Comparison of ENCODE assay signal across 7 mouse cellular contexts in the genomic region with DNA sequence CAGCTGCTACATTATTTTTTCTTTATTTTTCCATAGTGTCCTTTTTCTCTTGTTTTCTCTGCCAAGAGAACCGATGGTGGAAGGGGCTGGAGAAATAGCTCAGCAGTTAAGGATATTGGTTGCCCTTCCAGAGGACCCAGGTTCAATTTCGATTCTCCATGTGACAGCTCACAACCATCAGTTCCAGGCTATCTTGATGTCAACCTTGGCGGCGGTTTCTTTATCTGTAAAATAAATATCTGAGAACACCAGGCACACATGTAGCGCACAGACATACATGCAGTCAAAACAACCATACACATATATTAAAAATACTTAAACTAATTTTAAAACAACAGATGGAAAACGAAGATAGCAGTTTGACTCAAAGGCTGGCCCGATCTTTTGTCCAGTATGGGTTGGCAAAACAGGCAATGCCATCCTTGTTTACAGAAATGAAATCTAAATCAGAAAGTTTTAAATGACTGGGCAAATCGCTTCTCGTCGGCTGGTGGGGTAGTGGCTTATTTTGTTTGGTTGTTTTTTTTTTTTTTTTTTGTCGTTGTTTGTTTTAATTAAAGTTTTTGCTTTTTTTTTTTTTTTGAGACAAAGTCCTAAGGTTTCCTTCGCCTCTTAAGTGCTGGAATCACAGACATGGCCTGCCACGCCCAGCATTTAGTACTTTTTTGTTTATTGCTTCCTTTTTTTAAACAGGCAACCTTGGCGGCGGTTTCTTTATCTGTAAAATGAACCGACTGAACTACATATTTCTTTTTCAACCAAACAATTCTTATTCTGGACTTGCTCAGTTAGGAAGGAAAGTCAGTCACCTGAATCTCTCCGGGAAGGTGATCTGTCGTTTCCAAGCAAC. TPM values are rescaled to one million over a fixed set of nuclear protein-coding genes. Genes with fewer than 3 reads are reported as not detected.
DNase-seq lines count a peak whose midpoint lies in the region; ATAC-seq and TF ChIP-seq lines count a peak whose summit lies in the region.

No protein-coding gene starts in this region.

- no peak for TF ChIP-seq POLR2A in thymus, adult 2 months (IDR thresholded peaks at IDR 0.05; ENCODE audit: control insufficient read depth, extremely low read depth, insufficient read depth, low read length, poor library complexity)

- H3K4me1 ChIP-seq in thymus, adult 2 months (replicated peaks; ENCODE audit: control insufficient read depth, insufficient read depth, low read length): peaks cover 13% of the 10 kb centered on the region; the same call in 1 of the 2 replicates
- H3K4me1 ChIP-seq in forebrain, embryonic 14.5 days (ENCODE audit: control insufficient read depth, insufficient read depth, low read length): 0 out of 2 replicates have a peak, but pooled peaks cover 3% of the 10 kb centered on the region
- peaks cover 23% of the 10 kb centered on the region for H3K4me1 ChIP-seq in liver, embryonic 15.5 days (replicated peaks)

- peak overlapping the region; percentile 95 for H3K4me3 ChIP-seq in thymus, adult 2 months (ENCODE audit: control insufficient read depth, insufficient read depth, low read length)
- H3K4me3 ChIP-seq in forebrain, embryonic 14.5 days (ENCODE audit: low read depth, low read length): peak overlapping the region; percentile 80
- H3K4me3 ChIP-seq in liver, embryonic 15.5 days (replicated peaks): peak overlapping the region; percentile 95

- no peaks in the 10 kb centered on the region for H3K27me3 ChIP-seq in thymus, adult 2 months (ENCODE audit: control insufficient read depth, insufficient read depth, low read length)
- H3K27me3 ChIP-seq in forebrain, embryonic 14.5 days (replicated peaks; ENCODE audit: control insufficient read depth, insufficient read depth, low read length): no peaks in the 10 kb centered on the region
- no peaks in the 10 kb centered on the region for H3K27me3 ChIP-seq in liver, embryonic 15.5 days

- H3K9ac ChIP-seq in forebrain, embryonic 14.5 days (ENCODE audit: low read length): peak overlapping the region; percentile 90
- H3K9ac ChIP-seq in liver, embryonic 15.5 days: peak overlapping the region; percentile 90

- ATAC-seq in forebrain, embryonic 14.5 days: no peak
- peak; percentile 32; the same call in 1 of the 2 replicates for ATAC-seq in liver, embryonic 15.5 days (ENCODE audit: insufficient read depth)

- no peaks in the 10 kb centered on the region for H3K9me3 ChIP-seq in forebrain, embryonic 14.5 days (replicated peaks; ENCODE audit: control insufficient read depth, low read length)
- H3K9me3 ChIP-seq in liver, embryonic 15.5 days (replicated peaks): no peaks in the 10 kb centered on the region

- no peak for TF ChIP-seq CTCF in thymus, adult 2 months (IDR thresholded peaks at IDR 0.05; ENCODE audit: borderline replicate concordance, control insufficient read depth, extremely low read depth, insufficient read depth, low read length, poor library complexity)

- H3K36me3 ChIP-seq in thymus, adult 2 months (ENCODE audit: control insufficient read depth, insufficient read depth, low read length): no peaks in the 10 kb centered on the region
- no peaks in the 10 kb centered on the region for H3K36me3 ChIP-seq in forebrain, embryonic 14.5 days (ENCODE audit: control insufficient read depth, insufficient read depth, low read length)
- peaks cover 7% of the 10 kb centered on the region for H3K36me3 ChIP-seq in liver, embryonic 15.5 days (replicated peaks)

- WGBS in thymus, adult 2 months: 41% methylated on average over 18 of the region's 18 CpGs
- WGBS in forebrain, embryonic 14.5 days: 44% methylated on average over 18 of the region's 18 CpGs
- 18% methylated on average over 18 of the region's 18 CpGs for WGBS in liver, embryonic 15.5 days (ENCODE audit: insufficient replicate concordance)

- DNase-seq in thymus, adult 2 months: no peak
- no peak for DNase-seq in thymus, postnatal 25 days
- DNase-seq in forebrain, embryonic 14.5 days (ENCODE audit: low spot score): no peak
- DNase-seq in c-Kit-positive CD71-positive TER-119-positive erythroid progenitor cells, embryonic 14.5 days (ENCODE audit: low spot score): no peak
- DNase-seq in thymus, adult 18-20 months: no peak
- DNase-seq in left cerebral cortex, adult 8-10 months (ENCODE audit: low spot score in 2 of 2): no peak

- H3K27ac ChIP-seq in thymus, adult 2 months (ENCODE audit: control insufficient read depth, insufficient read depth, low read length): no peak overlapping the region
- no peak overlapping the region; the same call in 1 of the 2 replicates for H3K27ac ChIP-seq in forebrain, embryonic 14.5 days (ENCODE audit: low read depth, low read length)
- H3K27ac ChIP-seq in liver, embryonic 15.5 days (replicated peaks): peak overlapping the region; percentile 68

- peak overlapping the region; percentile 95 for H3K4me2 ChIP-seq in forebrain, embryonic 14.5 days (ENCODE audit: low read length)
- H3K4me2 ChIP-seq in liver, embryonic 15.5 days: peak overlapping the region; percentile 89

RNA-seq across cellular contexts. Expression of a gene that starts 0.6 kb away (rescaled TPM):
- 14.9 and 18.4 TPM in 2 replicates for polyA plus RNA-seq in thymus, adult 2 months (2012; rRNA removed)
- 5.7 and 7.0 TPM in 2 replicates for polyA plus RNA-seq in forebrain, embryonic 14.5 days (2014; fragmentation: Nextera tagmentation; extraction: Ambion mirVana)
- polyA plus RNA-seq in liver, embryonic 15.5 days (2015; fragmentation: Nextera tagmentation; extraction: Ambion mirVana): 6.1 and 6.4 TPM in 2 replicates
- 10 to 100 TPM; 16.1 to 18.2 (median 17.2) TPM for total RNA-seq in left cerebral cortex, adult 8-10 months (2022)

RNA-seq across cellular contexts. Expression of a gene that starts 19.1 kb away (rescaled TPM):
- 45.6 and 46.0 TPM in 2 replicates for polyA plus RNA-seq in thymus, adult 2 months (2012; rRNA removed)
- 9.0 and 11.0 TPM in 2 replicates for polyA plus RNA-seq in forebrain, embryonic 14.5 days (2014; fragmentation: Nextera tagmentation; extraction: Ambion mirVana)
- polyA plus RNA-seq in liver, embryonic 15.5 days (2015; fragmentation: Nextera tagmentation; extraction: Ambion mirVana): 5.2 and 6.0 TPM in 2 replicates
- 10 to 100 TPM; 28.2 to 31.8 (median 28.7) TPM for total RNA-seq in left cerebral cortex, adult 8-10 months (2022)

RNA-seq across cellular contexts. Expression of a gene that starts 28.6 kb away (rescaled TPM):
- 79.1 and 85.0 TPM in 2 replicates for polyA plus RNA-seq in thymus, adult 2 months (2012; rRNA removed)
- polyA plus RNA-seq in forebrain, embryonic 14.5 days (2014; fragmentation: Nextera tagmentation; extraction: Ambion mirVana): 76.2 and 93.6 TPM in 2 replicates
- 26.6 and 29.6 TPM in 2 replicates for polyA plus RNA-seq in liver, embryonic 15.5 days (2015; fragmentation: Nextera tagmentation; extraction: Ambion mirVana)
- total RNA-seq in left cerebral cortex, adult 8-10 months (2022): 100 to 1,000 TPM; 126 to 137 (median 132) TPM

RNA-seq across cellular contexts. Expression of a gene that starts 57.4 kb away (rescaled TPM):
- polyA plus RNA-seq in thymus, adult 2 months (2012; rRNA removed): 3.9 and 4.3 TPM in 2 replicates
- polyA plus RNA-seq in forebrain, embryonic 14.5 days (2014; fragmentation: Nextera tagmentation; extraction: Ambion mirVana): 0.48 and 0.57 TPM in 2 replicates
- polyA plus RNA-seq in liver, embryonic 15.5 days (2015; fragmentation: Nextera tagmentation; extraction: Ambion mirVana): 0.05 and 0.07 TPM in 2 replicates
- total RNA-seq in left cerebral cortex, adult 8-10 months (2022): 1 to 10 TPM; 1.9 to 2.6 (median 2.2) TPM
